In genomic region chr10:125342204-125342603, GRCm38 (mm10) we compare ENCODE assay signal across 16 mouse cellular contexts. TPM values are rescaled to one million over a fixed set of nuclear protein-coding genes. Genes with fewer than 3 reads are reported as not detected.
DNase-seq lines count a peak whose midpoint lies in the region.
"Had no signal": no experiment of that assay in that cellular context is flagged by ENCODE, and none has a peak within 500 bp of the region (broad histone marks: within the 10 kb centered on the region; RNA-seq: fewer than 3 reads in every experiment).

No protein-coding gene starts in this region.

- 30% methylated on average over 7 of the region's 7 CpGs for WGBS in heart, embryonic 10.5 days

- peak overlapping the region; percentile 59 for H3K27ac ChIP-seq in heart, embryonic 10.5 days
- H3K27ac ChIP-seq: liver, embryonic 12.5 days; midbrain, embryonic 12.5 days had no signal

- DNase-seq in ovary, adult 18-20 months (ENCODE audit: low spot score): peak; percentile 53
- DNase-seq in ovary, postnatal 14 days (ENCODE audit: low spot score): no peak
- DNase-seq in heart, embryonic 10.5 days (ENCODE audit: low spot score): no peak
- DNase-seq in heart, postnatal 4 days: peak; percentile 49
- peak; percentile 61 for DNase-seq in yolk sac, embryonic 10.5 days (ENCODE audit: low spot score)
- DNase-seq in right cerebral cortex, postnatal 4 days: no peak
- no peak for DNase-seq in retina, postnatal 1 day
- DNase-seq in testis, postnatal 10 days (ENCODE audit: low spot score): no peak
- DNase-seq: B cell, adult 2 months; gastrocnemius, postnatal 10 days; lung, postnatal 10 days; right cerebral cortex, adult 18-20 months; thymus, adult 2 months had no signal

- H3K27me3 ChIP-seq in heart, embryonic 10.5 days (ENCODE audit: insufficient read depth, poor library complexity, severe bottlenecking): no peaks in the 10 kb centered on the region
- H3K27me3 ChIP-seq: liver, embryonic 12.5 days; midbrain, embryonic 12.5 days had no signal

- no peak overlapping the region for H3K4me3 ChIP-seq in heart, embryonic 10.5 days
- H3K4me3 ChIP-seq: liver, embryonic 12.5 days; midbrain, embryonic 12.5 days had no signal

- H3K4me1 ChIP-seq in heart, embryonic 10.5 days: peaks cover 11% of the 10 kb centered on the region
- H3K4me1 ChIP-seq: liver, embryonic 12.5 days; midbrain, embryonic 12.5 days had no signal

- no peaks in the 10 kb centered on the region for H3K36me3 ChIP-seq in heart, embryonic 10.5 days
- H3K36me3 ChIP-seq: liver, embryonic 12.5 days; midbrain, embryonic 12.5 days had no signal

- H3K9me3 ChIP-seq in heart, embryonic 10.5 days: no peaks in the 10 kb centered on the region
- H3K9me3 ChIP-seq: liver, embryonic 12.5 days; midbrain, embryonic 12.5 days had no signal

RNA-seq across cellular contexts. Expression of gene Slc16a7, which starts 47.1 kb away (rescaled TPM):
- polyA plus RNA-seq in heart, embryonic 10.5 days (2016; fragmentation: Nextera tagmentation; extraction: Ambion mirVana): 4.6 TPM in 2 replicates
- 10 to 100 TPM; 24.4 to 26.4 TPM for total RNA-seq in heart, postnatal 4 days (2021)
- total RNA-seq: MEL had no signal

Comparison
In these comparisons a context has a peak if more than half of its experiments do, and no peak if none do; other contexts are left out.
1. DNase-seq: peak in ovary, adult 18-20 months (single experiment), heart, postnatal 4 days (single experiment) and yolk sac, embryonic 10.5 days (single experiment); none in ovary, postnatal 14 days (single experiment), heart, embryonic 10.5 days (single experiment), right cerebral cortex, postnatal 4 days (single experiment), retina, postnatal 1 day (single experiment) and testis, postnatal 10 days (single experiment).